ENCODE assay signal across 18 mouse cellular contexts in the genomic region with DNA sequence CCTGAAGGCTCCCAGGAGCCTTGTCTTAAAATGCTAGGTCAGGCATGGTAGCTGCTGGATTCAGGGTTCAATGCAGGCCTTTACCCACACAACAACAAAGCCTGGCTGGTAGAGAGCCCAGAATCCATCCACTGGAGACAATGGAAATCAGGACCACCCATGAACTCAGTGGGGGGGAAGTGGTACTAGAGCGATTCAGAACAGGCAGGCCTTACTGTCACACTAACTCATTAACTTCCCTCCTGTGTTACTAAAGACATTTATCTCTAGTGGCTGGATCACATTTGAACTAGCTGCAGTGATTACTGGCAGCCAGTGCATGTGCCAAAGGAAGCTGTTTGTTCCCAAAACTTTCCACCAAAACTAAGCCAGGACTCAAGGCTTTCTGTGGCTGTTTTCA. TPM values are rescaled to one million over a fixed set of nuclear protein-coding genes. Genes with fewer than 3 reads are reported as not detected.
DNase-seq lines count a peak whose midpoint lies in the region; ATAC-seq and TF ChIP-seq lines count a peak whose summit lies in the region.
"Had no signal": no experiment of that assay in that cellular context is flagged by ENCODE, and none has a peak within 500 bp of the region (broad histone marks: within the 10 kb centered on the region; RNA-seq: fewer than 3 reads in every experiment).

No protein-coding gene starts in this region.

- ATAC-seq in heart, postnatal 0 days (ENCODE audit: insufficient read depth, low read depth) = no peak
- no peak for ATAC-seq in heart, embryonic 12.5 days (ENCODE audit: insufficient number of reproducible peaks, low FRiP score)
- no peak for ATAC-seq in midbrain, embryonic 14.5 days (ENCODE audit: low FRiP score, low TSS enrichment)
- no peak for ATAC-seq in midbrain, embryonic 13.5 days
- ATAC-seq in cerebellum, adult (ENCODE audit: insufficient number of reproducible peaks, low FRiP score, low TSS enrichment) = no peak
- ATAC-seq: CD4-positive, CD25-positive, alpha-beta regulatory T cell, adult 4 months; intestine, embryonic 16.5 days had no signal

- H3K4me3 ChIP-seq in heart, postnatal 0 days (ENCODE audit: low read depth, low read length) = no peak overlapping the region
- H3K4me3 ChIP-seq in heart, embryonic 12.5 days = no peak overlapping the region
- H3K4me3 ChIP-seq in midbrain, embryonic 14.5 days (replicated peaks; ENCODE audit: low read depth, low read length) = no peak overlapping the region
- no peak overlapping the region for H3K4me3 ChIP-seq in midbrain, embryonic 13.5 days (replicated peaks)
- H3K4me3 ChIP-seq: embryonic facial prominence, embryonic 13.5 days; midbrain, embryonic 12.5 days; neural tube, embryonic 13.5 days had no signal

- TF ChIP-seq CTCF in heart, postnatal 0 days (IDR thresholded peaks at IDR 0.05; ENCODE audit: low read depth) = no peak

- H3K4me2 ChIP-seq in heart, postnatal 0 days (ENCODE audit: low read depth, low read length) = no peak overlapping the region
- no peak overlapping the region for H3K4me2 ChIP-seq in heart, embryonic 12.5 days
- no peak overlapping the region for H3K4me2 ChIP-seq in midbrain, embryonic 14.5 days (ENCODE audit: low read length)
- H3K4me2 ChIP-seq in midbrain, embryonic 13.5 days (replicated peaks) = no peak overlapping the region
- H3K4me2 ChIP-seq: embryonic facial prominence, embryonic 13.5 days; midbrain, embryonic 12.5 days; neural tube, embryonic 13.5 days had no signal

- no peak overlapping the region for H3K9ac ChIP-seq in heart, postnatal 0 days (replicated peaks; ENCODE audit: low read depth, low read length)
- H3K9ac ChIP-seq in heart, embryonic 12.5 days = no peak overlapping the region
- H3K9ac ChIP-seq in midbrain, embryonic 14.5 days (replicated peaks; ENCODE audit: low read length) = no peak overlapping the region
- no peak overlapping the region for H3K9ac ChIP-seq in midbrain, embryonic 13.5 days (replicated peaks)
- H3K9ac ChIP-seq: embryonic facial prominence, embryonic 13.5 days; liver, embryonic 14.5 days; midbrain, embryonic 12.5 days; neural tube, embryonic 13.5 days had no signal

- DNase-seq in heart, postnatal 0 days (ENCODE audit: low spot score) = peak; percentile 30
- peak; percentile 13 for DNase-seq in midbrain, embryonic 14.5 days
- peak; percentile 22 for DNase-seq in kidney, postnatal 10 days
- DNase-seq in retina, postnatal 1 day = peak; percentile 83
- DNase-seq: cerebellum, adult 11 months; gastrocnemius, postnatal 14 days; lung, postnatal 10 days; thymus, adult 18-20 months had no signal

- no peaks in the 10 kb centered on the region for H3K27me3 ChIP-seq in heart, postnatal 0 days (ENCODE audit: control insufficient read depth, insufficient read depth, low read length)
- no peaks in the 10 kb centered on the region for H3K27me3 ChIP-seq in heart, embryonic 12.5 days (replicated peaks)
- no peaks in the 10 kb centered on the region for H3K27me3 ChIP-seq in midbrain, embryonic 14.5 days (ENCODE audit: control insufficient read depth, insufficient read depth, low read length)
- H3K27me3 ChIP-seq in midbrain, embryonic 13.5 days = no peaks in the 10 kb centered on the region
- H3K27me3 ChIP-seq: embryonic facial prominence, embryonic 13.5 days; midbrain, embryonic 12.5 days; neural tube, embryonic 13.5 days had no signal

- WGBS in heart, postnatal 0 days = 25% methylated on average over 1 of the region's 1 CpGs
- 40% methylated on average over 1 of the region's 1 CpGs for WGBS in heart, embryonic 12.5 days
- WGBS in midbrain, embryonic 14.5 days = 0% methylated on average over 1 of the region's 1 CpGs
- 0% methylated on average over 1 of the region's 1 CpGs for WGBS in midbrain, embryonic 13.5 days

- no peaks in the 10 kb centered on the region for H3K36me3 ChIP-seq in heart, postnatal 0 days (replicated peaks; ENCODE audit: control insufficient read depth, insufficient read depth, low read length)
- no peaks in the 10 kb centered on the region for H3K36me3 ChIP-seq in heart, embryonic 12.5 days
- no peaks in the 10 kb centered on the region for H3K36me3 ChIP-seq in midbrain, embryonic 14.5 days (ENCODE audit: control insufficient read depth, insufficient read depth, low read length)
- H3K36me3 ChIP-seq in midbrain, embryonic 13.5 days = no peaks in the 10 kb centered on the region
- H3K36me3 ChIP-seq: embryonic facial prominence, embryonic 13.5 days; midbrain, embryonic 12.5 days; neural tube, embryonic 13.5 days had no signal

- H3K27ac ChIP-seq in heart, postnatal 0 days (ENCODE audit: low read depth) = peak overlapping the region; percentile 41
- H3K27ac ChIP-seq in heart, embryonic 12.5 days (ENCODE audit: poor library complexity, severe bottlenecking) = no peak overlapping the region
- H3K27ac ChIP-seq in midbrain, embryonic 14.5 days (replicated peaks; ENCODE audit: low read depth, low read length) = no peak overlapping the region
- H3K27ac ChIP-seq in midbrain, embryonic 13.5 days = no peak overlapping the region
- H3K27ac ChIP-seq: embryonic facial prominence, embryonic 13.5 days; liver, embryonic 14.5 days; midbrain, embryonic 12.5 days; neural tube, embryonic 13.5 days had no signal

- peaks cover 18% of the 10 kb centered on the region for H3K4me1 ChIP-seq in heart, postnatal 0 days (ENCODE audit: control insufficient read depth, insufficient read depth)
- H3K4me1 ChIP-seq in heart, embryonic 12.5 days (replicated peaks) = peaks cover 8% of the 10 kb centered on the region
- H3K4me1 ChIP-seq in midbrain, embryonic 14.5 days (ENCODE audit: control insufficient read depth, insufficient read depth, low read length) = no peaks in the 10 kb centered on the region
- H3K4me1 ChIP-seq in midbrain, embryonic 13.5 days (replicated peaks) = no peaks in the 10 kb centered on the region
- H3K4me1 ChIP-seq: embryonic facial prominence, embryonic 13.5 days; midbrain, embryonic 12.5 days; neural tube, embryonic 13.5 days had no signal

- no peaks in the 10 kb centered on the region for H3K9me3 ChIP-seq in heart, postnatal 0 days (replicated peaks; ENCODE audit: control insufficient read depth, low read length)
- no peaks in the 10 kb centered on the region for H3K9me3 ChIP-seq in heart, embryonic 12.5 days (replicated peaks)
- H3K9me3 ChIP-seq in midbrain, embryonic 14.5 days (ENCODE audit: control insufficient read depth, low read length) = no peaks in the 10 kb centered on the region
- H3K9me3 ChIP-seq in midbrain, embryonic 13.5 days = no peaks in the 10 kb centered on the region
- H3K9me3 ChIP-seq: embryonic facial prominence, embryonic 13.5 days; midbrain, embryonic 12.5 days; neural tube, embryonic 13.5 days had no signal

- TF ChIP-seq EP300 in heart, postnatal 0 days (IDR thresholded peaks at IDR 0.05; ENCODE audit: low read depth) = no peak

RNA-seq across cellular contexts. Expression of gene Klhl31, which starts 13.4 kb away (rescaled TPM):
- total RNA-seq in heart, postnatal 0 days (2014; rRNA removed; ENCODE audit: low replicate concordance) = 75.3 and 80.7 TPM in 2 replicates
- polyA plus RNA-seq in heart, postnatal 0 days (2015; fragmentation: Nextera tagmentation; extraction: Ambion mirVana) = 66.8 TPM in 2 replicates
- polyA plus RNA-seq in heart, embryonic 12.5 days (2016; fragmentation: Nextera tagmentation; extraction: Ambion mirVana) = 59.4 and 62.3 TPM in 2 replicates
- polyA plus RNA-seq in midbrain, embryonic 14.5 days (2014; fragmentation: Nextera tagmentation; extraction: Ambion mirVana) = 0.09 TPM in 1 of 2 replicates, not detected in the other
- polyA plus RNA-seq in midbrain, embryonic 13.5 days (2015; fragmentation: Nextera tagmentation; extraction: Ambion mirVana) = 0.05 TPM in 1 of 2 replicates, not detected in the other
- total RNA-seq: common myeloid progenitor, adult 5-6 weeks had no signal
- polyA plus RNA-seq: CD4-positive, CD25-positive, alpha-beta regulatory T cell, adult 4 months had no signal

Comparison
In these comparisons a context has a peak if more than half of its experiments do, and no peak if none do; other contexts are left out.
1. DNase-seq: peak in every context shown above with its lines; median percentile 83 in retina, postnatal 1 day; 30 in heart, postnatal 0 days; 22 in kidney, postnatal 10 days; 13 in midbrain, embryonic 14.5 days.
2. RNA of gene Klhl31, which starts 13.4 kb away (polyA plus RNA-seq): 66.8 TPM in heart, postnatal 0 days and 59.4 to 62.3 TPM in heart, embryonic 12.5 days; 0.05 TPM in midbrain, embryonic 13.5 days and 0.09 TPM in midbrain, embryonic 14.5 days; every median in the first group is over 10 times any median in the second.